Comparison of ENCODE assay signal across 8 mouse cellular contexts in the genomic region with DNA sequence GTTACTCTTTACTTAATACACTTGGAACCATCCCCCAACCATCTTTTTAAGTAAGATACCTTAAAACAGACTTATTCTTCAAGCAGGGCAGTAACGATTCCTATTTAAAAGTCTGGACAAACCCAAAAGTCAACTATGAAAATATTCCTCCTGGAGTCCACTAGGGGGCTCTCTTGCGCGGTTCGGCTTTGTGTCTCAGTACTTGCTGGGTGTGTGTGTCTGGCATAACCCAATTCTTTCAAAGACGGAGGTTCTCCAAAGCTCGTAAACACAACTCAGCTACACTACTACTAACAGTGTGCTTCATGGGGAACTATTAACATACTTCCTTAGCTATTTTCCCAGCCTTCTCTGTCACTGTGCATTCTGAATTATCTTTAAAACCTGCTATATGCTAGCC.
A peak's percentile ranks its signal among the peaks of the same experiment; 100 is the strongest.
DNase-seq lines count a peak whose midpoint lies in the region; ATAC-seq lines count a peak whose summit lies in the region.

No protein-coding gene starts in this region.

- no peak overlapping the region for H3K4me3 ChIP-seq in embryonic facial prominence, embryonic 11.5 days (ENCODE audit: low read depth, low read length)

- no peaks in the 10 kb centered on the region for H3K36me3 ChIP-seq in embryonic facial prominence, embryonic 11.5 days (replicated peaks; ENCODE audit: control insufficient read depth, insufficient read depth, low read depth, low read length)

- no peak for ATAC-seq in embryonic facial prominence, embryonic 11.5 days (replicated peaks; ENCODE audit: insufficient number of reproducible peaks, low FRiP score, low TSS enrichment, low read depth)
- peak; percentile 87 for ATAC-seq in megakaryocyte progenitor cell, adult 5-6 weeks (replicated peaks; ENCODE audit: poor library complexity)

- DNase-seq in layer of hippocampus, adult 11-12 months (ENCODE audit: low spot score) = peak; percentile 52
- DNase-seq in layer of hippocampus, adult 9-11 months = no peak
- DNase-seq in adrenal gland, postnatal 10 days = peak; percentile 75
- DNase-seq in embryonic facial prominence, embryonic 11.5 days (ENCODE audit: low spot score) = peak; percentile 69
- DNase-seq in heart, postnatal 25 days (ENCODE audit: low spot score) = peak; percentile 18
- DNase-seq in layer of hippocampus, postnatal 10 days (ENCODE audit: low spot score in 2 of 2) = peak; percentile 63 to 72
- peak; percentile 73 for DNase-seq in testis, postnatal 10 days (ENCODE audit: low spot score)

- no peak overlapping the region for H3K27ac ChIP-seq in embryonic facial prominence, embryonic 11.5 days (replicated peaks; ENCODE audit: low read depth, low read length)

- H3K9me3 ChIP-seq in embryonic facial prominence, embryonic 11.5 days (replicated peaks; ENCODE audit: control insufficient read depth, low read length) = no peaks in the 10 kb centered on the region

- H3K4me2 ChIP-seq in embryonic facial prominence, embryonic 11.5 days (ENCODE audit: low read depth, low read length) = no peak overlapping the region

- H3K27me3 ChIP-seq in embryonic facial prominence, embryonic 11.5 days (ENCODE audit: control insufficient read depth, insufficient read depth, low read length) = no peaks in the 10 kb centered on the region

- H3K9ac ChIP-seq in embryonic facial prominence, embryonic 11.5 days (replicated peaks; ENCODE audit: low read length) = no peak overlapping the region

- H3K4me1 ChIP-seq in embryonic facial prominence, embryonic 11.5 days (ENCODE audit: control insufficient read depth, insufficient read depth, low read length) = no peaks in the 10 kb centered on the region

- 29% methylated on average over 6 of the region's 6 CpGs for WGBS in embryonic facial prominence, embryonic 11.5 days

- intact Hi-C loops in heart, postnatal 25 days (cut with DNase I) = loop anchor here (5.0 kb wide), 1 partner anchor 152 kb away; no protein-coding TSS in a partner anchor
